Mouse (Mus musculus) CH12.LX (cell line): ENCODE data around the gene Fut4. TPM values are rescaled to one million over a fixed set of nuclear protein-coding genes. Genes with fewer than 3 reads are reported as not detected.
A peak's percentile ranks its signal among the peaks of the same experiment; 100 is the strongest.

ENCODE experiments used
- DNase-seq: peaks from one replicate; pipeline ENCODE4 v3.0.0-alpha.2; 2013; ENCODE audit errors: extremely low read depth
- H3K27ac ChIP-seq: 2 replicates; pipeline ENCODE4 v1.5.1; 2012; ENCODE audit warnings: low read depth, mild to moderate bottlenecking, control low read depth, moderate library complexity; ENCODE audit not compliant: insufficient read depth
- H3K27me3 ChIP-seq: replicated peaks from 2 replicates; pipeline ENCODE3; 2012; ENCODE audit warnings: inconsistent platforms
- H3K36me3 ChIP-seq, 2 experiments: replicated peaks in 1 of 2; 2 replicates each; pipeline versions ENCODE3 to v1.6.1; 2012; ENCODE audit warnings: inconsistent platforms in 1 of 2, low read length in 1 of 2, mild to moderate bottlenecking in 1 of 2, mixed read lengths in 1 of 2, moderate library complexity in 1 of 2; ENCODE audit not compliant: control insufficient read depth in 1 of 2, insufficient read depth in 1 of 2
- H3K4me1 ChIP-seq, 2 experiments: 2 replicates each; pipeline ENCODE4 v1.6.1; 2012; ENCODE audit warnings: inconsistent platforms in 1 of 2, moderate library complexity in 1 of 2; ENCODE audit not compliant: insufficient read depth in 2 of 2, control insufficient read depth in 1 of 2
- H3K4me2 ChIP-seq: 2 replicates; pipeline ENCODE4 v1.6.1; 2012; ENCODE audit warnings: low read depth, mild to moderate bottlenecking, control low read depth; ENCODE audit not compliant: poor library complexity, insufficient read depth, severe bottlenecking
- H3K4me3 ChIP-seq, 3 experiments: fragments of 150-350 bp in 1 of 3; sonication (generic) in 1 of 3; replicated peaks in 1 of 3; 2 replicates each; pipeline versions ENCODE3 to v1.5.1; 2011 to 2012; ENCODE audit warnings: low read depth in 2 of 3, low read length in 2 of 3, mild to moderate bottlenecking in 2 of 3, moderate library complexity in 2 of 3, control low read depth in 1 of 3, improper control_type of control experiment in 1 of 3, inconsistent platforms in 1 of 3, mixed read lengths in 1 of 3; ENCODE audit not compliant: poor library complexity in 1 of 3
- H3K79me2 ChIP-seq: replicated peaks from 2 replicates; pipeline ENCODE4 v1.6.1; 2012; ENCODE audit warnings: mild to moderate bottlenecking, moderate library complexity; ENCODE audit not compliant: control insufficient read depth, poor library complexity, insufficient read depth, severe bottlenecking; ENCODE audit errors: extremely low read depth
- H3K9ac ChIP-seq: 2 replicates; pipeline ENCODE4 v1.6.1; 2012; ENCODE audit warnings: low read depth, mild to moderate bottlenecking, control low read depth, moderate library complexity; ENCODE audit not compliant: insufficient read depth
- H3K9me3 ChIP-seq: replicated peaks from 2 replicates; pipeline ENCODE3; 2012; ENCODE audit warnings: low read length, inconsistent platforms, mixed read lengths
- BHLHE40 ChIP-seq: IDR thresholded peaks from 2 replicates; pipeline ENCODE4 v1.6.1; 2011; ENCODE audit warnings: mild to moderate bottlenecking, low read depth, low read length, improper control_type of control experiment
- CHD1 ChIP-seq: IDR thresholded peaks from 2 replicates; pipeline ENCODE4 v1.6.1; 2012; ENCODE audit warnings: low read depth, low read length, improper control_type of control experiment, inconsistent platforms
- CHD2 ChIP-seq: IDR thresholded peaks from 2 replicates; pipeline ENCODE4 v1.6.1; 2011; ENCODE audit warnings: low read length, improper control_type of control experiment
- CTCF ChIP-seq, 2 experiments: IDR thresholded peaks in 1 of 2; conservative IDR thresholded peaks in 1 of 2; 2 replicates each; pipeline ENCODE4 v1.5.1; 2011 to 2012; ENCODE audit warnings: low read depth in 2 of 2, low read length in 2 of 2, improper control_type of control experiment in 1 of 2, inconsistent platforms in 1 of 2, mild to moderate bottlenecking in 1 of 2, moderate library complexity in 1 of 2
- E2F4 ChIP-seq: IDR thresholded peaks from 2 replicates; pipeline ENCODE4 v1.6.1; 2011; ENCODE audit warnings: low read depth, low read length, improper control_type of control experiment; ENCODE audit not compliant: insufficient replicate concordance
- ELF1 ChIP-seq: IDR thresholded peaks from 2 replicates; pipeline ENCODE4 v1.6.1; 2014; ENCODE audit warnings: low read depth, mild to moderate bottlenecking, inconsistent platforms, low read length, improper control_type of control experiment
- EP300 ChIP-seq: IDR thresholded peaks from 2 replicates; pipeline ENCODE4 v1.6.1; 2011; ENCODE audit warnings: low read length, improper control_type of control experiment
- ETS1 ChIP-seq: conservative IDR thresholded peaks from 2 replicates; pipeline ENCODE4 v1.6.1; 2012; ENCODE audit warnings: low read depth, mild to moderate bottlenecking, inconsistent platforms, low read length, improper control_type of control experiment, moderate library complexity
- GABPA ChIP-seq: IDR thresholded peaks from 2 replicates; pipeline ENCODE4 v1.6.1; 2012; ENCODE audit warnings: low read depth, low read length, improper control_type of control experiment, inconsistent platforms; ENCODE audit not compliant: insufficient replicate concordance
- HCFC1 ChIP-seq: IDR thresholded peaks from 2 replicates; pipeline ENCODE4 v1.6.1; 2012; ENCODE audit warnings: low read depth, mild to moderate bottlenecking, inconsistent platforms, low read length, improper control_type of control experiment
- IRF4 ChIP-seq: IDR thresholded peaks from 2 replicates; pipeline ENCODE4 v1.6.1; 2014; ENCODE audit warnings: low read depth, mild to moderate bottlenecking, inconsistent platforms, low read length, improper control_type of control experiment
- JUN ChIP-seq: IDR thresholded peaks from 2 replicates; pipeline ENCODE4 v1.6.1; 2011; ENCODE audit warnings: low read depth, mild to moderate bottlenecking, low read length, improper control_type of control experiment, moderate library complexity; ENCODE audit not compliant: insufficient read depth
- KAT2A ChIP-seq: IDR thresholded peaks from 2 replicates; pipeline ENCODE4 v1.6.1; 2012; ENCODE audit warnings: low read length, improper control_type of control experiment, inconsistent platforms; ENCODE audit not compliant: insufficient replicate concordance
- MAFK ChIP-seq: IDR thresholded peaks from 2 replicates; pipeline ENCODE4 v1.6.1; 2011; ENCODE audit warnings: low read length, improper control_type of control experiment; ENCODE audit not compliant: insufficient replicate concordance
- MAX ChIP-seq: IDR thresholded peaks from 2 replicates; pipeline ENCODE4 v1.6.1; 2011; ENCODE audit warnings: low read length, improper control_type of control experiment
- MAZ ChIP-seq: IDR thresholded peaks from 2 replicates; pipeline ENCODE4 v1.6.1; 2012; ENCODE audit warnings: low read depth, mild to moderate bottlenecking, inconsistent platforms, low read length, improper control_type of control experiment, moderate library complexity
- MEF2A ChIP-seq: IDR thresholded peaks from 2 replicates; pipeline ENCODE4 v1.6.1; 2014; ENCODE audit warnings: low read depth, mild to moderate bottlenecking, inconsistent platforms, low read length, improper control_type of control experiment, borderline replicate concordance
- MXI1 ChIP-seq: IDR thresholded peaks from 2 replicates; pipeline ENCODE4 v1.6.1; 2011; ENCODE audit warnings: mild to moderate bottlenecking, low read depth, low read length, improper control_type of control experiment
- MYC ChIP-seq: IDR thresholded peaks from 2 replicates; pipeline ENCODE4 v1.6.1; 2011; ENCODE audit warnings: low read depth, mild to moderate bottlenecking, improper control_type of control experiment, low read length
- NELFE ChIP-seq: IDR thresholded peaks from 2 replicates; pipeline ENCODE4 v1.6.1; 2011; ENCODE audit warnings: low read depth, low read length, improper control_type of control experiment
- NRF1 ChIP-seq: IDR thresholded peaks from 2 replicates; pipeline ENCODE4 v1.6.1; 2014; ENCODE audit warnings: low read depth, mild to moderate bottlenecking, inconsistent platforms, low read length, improper control_type of control experiment, moderate library complexity
- PAX5 ChIP-seq: IDR thresholded peaks from 2 replicates; pipeline ENCODE4 v1.6.1; 2012; ENCODE audit warnings: low read length, inconsistent platforms, mixed read lengths
- POLR2A ChIP-seq: IDR thresholded peaks from 2 replicates; pipeline ENCODE4 v1.6.1; 2011; ENCODE audit warnings: low read depth, mild to moderate bottlenecking, improper control_type of control experiment, low read length
- POLR2AphosphoS2 ChIP-seq: IDR thresholded peaks from 2 replicates; pipeline ENCODE4 v1.6.1; 2011; ENCODE audit warnings: low read depth, low read length, improper control_type of control experiment
- RAD21 ChIP-seq: IDR thresholded peaks from 2 replicates; pipeline ENCODE4 v1.6.1; 2011; ENCODE audit warnings: low read depth, mild to moderate bottlenecking, low read length, improper control_type of control experiment, moderate library complexity
- RCOR1 ChIP-seq: conservative IDR thresholded peaks from 2 replicates; pipeline ENCODE4 v1.6.1; 2012; ENCODE audit warnings: low read depth, mild to moderate bottlenecking, inconsistent platforms, low read length, improper control_type of control experiment
- SIN3A ChIP-seq: IDR thresholded peaks from 2 replicates; pipeline ENCODE4 v1.6.1; 2012; ENCODE audit warnings: low read length, improper control_type of control experiment, inconsistent platforms
- SMC3 ChIP-seq: IDR thresholded peaks from 2 replicates; pipeline ENCODE4 v1.6.1; 2011; ENCODE audit warnings: low read depth, low read length, improper control_type of control experiment
- TBP ChIP-seq: conservative IDR thresholded peaks from 2 replicates; pipeline ENCODE4 v1.6.1; 2011; ENCODE audit warnings: low read depth, low read length, improper control_type of control experiment
- TCF12 ChIP-seq: IDR thresholded peaks from 2 replicates; pipeline ENCODE4 v1.6.1; 2014; ENCODE audit warnings: low read depth, mild to moderate bottlenecking, inconsistent platforms, low read length, improper control_type of control experiment
- UBTF ChIP-seq: IDR thresholded peaks from 2 replicates; pipeline ENCODE4 v1.6.1; 2012; ENCODE audit warnings: low read depth, mild to moderate bottlenecking, inconsistent platforms, low read length, improper control_type of control experiment, moderate library complexity
- USF1 ChIP-seq: IDR thresholded peaks from 2 replicates; pipeline ENCODE4 v1.6.1; 2014; ENCODE audit warnings: low read depth, mild to moderate bottlenecking, inconsistent platforms, low read length, improper control_type of control experiment
- USF2 ChIP-seq: conservative IDR thresholded peaks from 2 replicates; pipeline ENCODE4 v1.6.1; 2011; ENCODE audit warnings: low read depth, low read length, improper control_type of control experiment
- ZC3H11A ChIP-seq: IDR thresholded peaks from 2 replicates; pipeline ENCODE4 v1.6.1; 2012; ENCODE audit warnings: low read depth, mild to moderate bottlenecking, inconsistent platforms, low read length, improper control_type of control experiment
- ZKSCAN1 ChIP-seq: IDR thresholded peaks from 2 replicates; pipeline ENCODE4 v1.6.1; 2012; ENCODE audit warnings: low read depth, inconsistent platforms, low read length, improper control_type of control experiment, borderline replicate concordance
- ZMIZ1 ChIP-seq: IDR thresholded peaks from 2 replicates; pipeline ENCODE4 v1.6.1; 2012; ENCODE audit warnings: low read depth, mild to moderate bottlenecking, inconsistent platforms, low read length, improper control_type of control experiment
- ZNF384 ChIP-seq: IDR thresholded peaks from 2 replicates; pipeline ENCODE4 v1.6.1; 2012; ENCODE audit warnings: low read depth, low read length, improper control_type of control experiment, inconsistent platforms
- dilution Hi-C: fragments of 300-500 bp; cut with MboI; formaldehyde crosslinking; loops from 2 replicates; pipeline ENCODE4 v1.14.3; 2020; ENCODE audit warnings: low sequenced_read_pairs; ENCODE audit not compliant: extremely low pct_unique_long_range_greater_than_20kb, extremely low pct_ligation_motif_present
- in situ Hi-C: fragments of 300-500 bp; cut with MboI; formaldehyde crosslinking; loops from 3 replicates; pipeline ENCODE4 v1.14.3; 2019; ENCODE audit warnings: low sequenced_read_pairs, low pct_ligation_motif_present, low pct_unique_long_range_greater_than_20kb, mixed read lengths
- polyA plus RNA-seq: library from polyadenylated mRNA; unstranded; fragments of >175 nt; gene quantifications from 2 replicates; pipeline ENCODE4 v1.2.1, GENCODE M21; 2012; ENCODE audit warnings: low read depth; ENCODE audit not compliant: insufficient read length
- total RNA-seq, 2 experiments: library from RNA; depleted of rRNA; stranded (reverse); fragments of 300-350 nt in 1 of 2; fragments of >200 nt in 1 of 2; gene quantifications; 2 replicates each; pipeline ENCODE4 v1.2.3; 2012 to 2014

The Fut4 gene
- total and polyA plus RNA-seq, 3 experiments = not detected

GRCm38 (mm10) chr9:14784039-14785002, 32.1 kb upstream of the Fut4 start, which contains the start of the genes Mre11a and Ankrd49:
TSS of gene Mre11a (plus strand) at chr9:14784654.
TSS of gene Ankrd49 (minus strand) at chr9:14784856.
- peak within 1 kb of the TSS; percentile 98 for H3K9ac ChIP-seq
- peaks cover 17% of the 10 kb centered on the region for H3K79me2 ChIP-seq
- dilution Hi-C loops = no loop called here
- H3K4me2 ChIP-seq = peak within 1 kb of the TSS; percentile 94
- peaks cover 34 to 61% of the 10 kb centered on the region in 2 experiments for H3K36me3 ChIP-seq
- H3K27me3 ChIP-seq = no peaks in the 10 kb centered on the region
- H3K4me3 ChIP-seq = peak within 1 kb of the TSS; percentile 85 to 88 (median 86)
- peak within 1 kb of the TSS; percentile 74 for H3K27ac ChIP-seq
- in situ Hi-C loops = no loop called here
- no peaks in the 10 kb centered on the region for H3K9me3 ChIP-seq
- peaks cover 0 to 57% of the 10 kb centered on the region in 2 experiments; a peak in 2 of 4 replicates for H3K4me1 ChIP-seq
- peak; percentile 97 for DNase-seq
- peak; percentile 27; the same call in 1 of the 2 replicates for TF ChIP-seq NRF1
- TF ChIP-seq POLR2AphosphoS2 = peak; percentile 44; the same call in 1 of the 2 replicates
- TF ChIP-seq MAX = peak; percentile 87
- TF ChIP-seq ETS1 = no peak; the same call in 1 of the 2 replicates
- TF ChIP-seq PAX5 = no peak
- TF ChIP-seq ZNF384 = no peak
- TF ChIP-seq NELFE = peak; percentile 87
- no peak for TF ChIP-seq RAD21
- peak; percentile 23; the same call in 1 of the 2 replicates for TF ChIP-seq CHD1
- TF ChIP-seq CTCF (conservative IDR thresholded peaks at IDR 0.05 in 1 of 2, IDR thresholded peaks at IDR 0.05 in 1 of 2; ENCODE audit: low read depth in 2 of 2, low read length in 2 of 2) = no peak
- TF ChIP-seq BHLHE40 = no peak
- TF ChIP-seq ZMIZ1 = peak; percentile 44; the same call in 1 of the 2 replicates
- TF ChIP-seq MYC = peak; percentile 80; the same call in 1 of the 2 replicates
- peak; percentile 83 for TF ChIP-seq HCFC1
- TF ChIP-seq POLR2A = peak; percentile 87
- TF ChIP-seq IRF4 = peak; percentile 13; the same call in 1 of the 2 replicates
- no peak; the same call in 1 of the 2 replicates for TF ChIP-seq GABPA
- TF ChIP-seq ZKSCAN1 = no peak
- no peak for TF ChIP-seq USF2
- no peak for TF ChIP-seq JUN
- peak; percentile 100 for TF ChIP-seq CHD2
- peak; percentile 89 for TF ChIP-seq MXI1
- no peak for TF ChIP-seq ZC3H11A
- TF ChIP-seq SIN3A = peak; percentile 89
- no peak; the same call in 1 of the 2 replicates for TF ChIP-seq MEF2A
- peak; percentile 82; the same call in 1 of the 2 replicates for TF ChIP-seq KAT2A
- TF ChIP-seq UBTF = no peak
- TF ChIP-seq EP300 = no peak
- peak; percentile 94 for TF ChIP-seq ELF1
- TF ChIP-seq SMC3 = no peak
- TF ChIP-seq E2F4 = peak; percentile 89; the same call in 1 of the 2 replicates
- TF ChIP-seq TCF12 = peak; percentile 69
- TF ChIP-seq USF1 = no peak
- TF ChIP-seq RCOR1 = 0 out of 2 replicates have a peak, but pooled peaks have one; percentile 6
- TF ChIP-seq MAZ = no peak
- TF ChIP-seq TBP = peak; percentile 67
- no peak for TF ChIP-seq MAFK
